Mouse (Mus musculus) MEL (cell line): Measurements from ENCODE around the gene Degs1.

Experiments
- E2F4 ChIP-seq: IDR thresholded peaks from 2 replicates; pipeline ENCODE4 v1.6.1; 2011; ENCODE audit warnings: low read depth, low read length, improper control_type of control experiment, borderline replicate concordance
- SIN3A ChIP-seq: IDR thresholded peaks from 2 replicates; pipeline ENCODE4 v1.6.1; 2012; ENCODE audit warnings: low read length, improper control_type of control experiment, inconsistent platforms

DNA sequence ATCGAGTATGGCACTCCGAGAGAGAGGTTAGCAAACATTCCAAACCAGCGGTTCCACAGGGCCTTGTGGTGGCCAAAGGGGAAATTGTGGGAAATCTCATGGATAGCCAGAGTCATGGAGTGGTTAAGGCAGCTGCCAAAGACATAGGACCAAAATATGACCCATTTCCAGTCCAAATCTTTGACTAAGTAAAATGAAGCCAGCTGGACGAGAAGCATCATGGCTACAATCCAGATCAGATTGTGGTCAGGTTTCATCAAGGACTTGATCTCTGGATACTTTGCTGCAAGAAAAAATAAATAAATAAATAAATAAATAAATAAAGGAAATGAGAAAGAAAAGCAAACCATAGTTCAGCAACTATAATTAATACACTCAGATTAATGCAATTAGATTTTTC, 3.2 kb downstream of the Degs1 start:
- TF ChIP-seq SIN3A (no peak), E2F4 (no peak)
